Mouse (Mus musculus): ENCODE results near the gene Loxl3. TPM values are rescaled to one million over a fixed set of nuclear protein-coding genes. Genes with fewer than 3 reads are reported as not detected.

Gene Loxl3
- polyA plus RNA-seq, 1 experiment from 2014 or later, result 4.7 TPM

DNA sequence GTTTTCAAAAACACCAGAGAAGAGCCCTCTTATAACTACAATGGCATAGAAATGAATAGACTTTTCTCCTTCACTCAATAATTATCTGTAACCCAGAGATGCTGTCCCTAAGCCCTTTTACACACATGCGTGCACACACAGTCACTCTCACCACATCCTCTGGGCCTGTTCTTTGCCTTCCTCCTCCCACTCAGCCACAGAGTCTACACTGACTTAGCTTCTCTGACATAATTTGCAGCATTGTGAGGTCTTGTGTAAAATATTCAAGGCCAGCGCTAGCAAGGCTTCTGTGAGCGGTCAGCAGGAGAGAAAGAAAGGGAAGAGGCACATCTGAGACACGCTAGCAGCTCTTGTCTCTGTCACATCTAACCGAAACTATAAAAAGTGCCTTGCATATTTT lies 20.5 kb upstream of the Loxl3 start:
- Histone ChIP-seq H3K4me2 (replicated peaks; ENCODE audit: low read depth) (no peak overlapping the region), H3K4me3 (ENCODE audit: low read depth, low read length) (no peak overlapping the region), H3K4me1 (replicated peaks; ENCODE audit: control insufficient read depth, insufficient read depth, low read length) (no peaks in the 10 kb centered on the region), H3K9me3 (ENCODE audit: control insufficient read depth) (no peaks in the 10 kb centered on the region), H3K36me3 (ENCODE audit: control insufficient read depth, insufficient read depth) (no peaks in the 10 kb centered on the region), H3K27ac (ENCODE audit: low read depth, low read length) (no peak overlapping the region), H3K9ac (ENCODE audit: low read depth, low read length) (no peak overlapping the region), H3K27me3 (replicated peaks; ENCODE audit: control insufficient read depth, insufficient read depth, low read length) (0 out of 2 replicates have a peak, but pooled peaks cover 8% of the 10 kb centered on the region)
- ATAC-seq, result no peak
- WGBS, result 82% methylated on average over 5 of the region's 5 CpGs
- TF ChIP-seq CTCF (IDR thresholded peaks at IDR 0.05; ENCODE audit: low read depth), result no peak

DNA sequence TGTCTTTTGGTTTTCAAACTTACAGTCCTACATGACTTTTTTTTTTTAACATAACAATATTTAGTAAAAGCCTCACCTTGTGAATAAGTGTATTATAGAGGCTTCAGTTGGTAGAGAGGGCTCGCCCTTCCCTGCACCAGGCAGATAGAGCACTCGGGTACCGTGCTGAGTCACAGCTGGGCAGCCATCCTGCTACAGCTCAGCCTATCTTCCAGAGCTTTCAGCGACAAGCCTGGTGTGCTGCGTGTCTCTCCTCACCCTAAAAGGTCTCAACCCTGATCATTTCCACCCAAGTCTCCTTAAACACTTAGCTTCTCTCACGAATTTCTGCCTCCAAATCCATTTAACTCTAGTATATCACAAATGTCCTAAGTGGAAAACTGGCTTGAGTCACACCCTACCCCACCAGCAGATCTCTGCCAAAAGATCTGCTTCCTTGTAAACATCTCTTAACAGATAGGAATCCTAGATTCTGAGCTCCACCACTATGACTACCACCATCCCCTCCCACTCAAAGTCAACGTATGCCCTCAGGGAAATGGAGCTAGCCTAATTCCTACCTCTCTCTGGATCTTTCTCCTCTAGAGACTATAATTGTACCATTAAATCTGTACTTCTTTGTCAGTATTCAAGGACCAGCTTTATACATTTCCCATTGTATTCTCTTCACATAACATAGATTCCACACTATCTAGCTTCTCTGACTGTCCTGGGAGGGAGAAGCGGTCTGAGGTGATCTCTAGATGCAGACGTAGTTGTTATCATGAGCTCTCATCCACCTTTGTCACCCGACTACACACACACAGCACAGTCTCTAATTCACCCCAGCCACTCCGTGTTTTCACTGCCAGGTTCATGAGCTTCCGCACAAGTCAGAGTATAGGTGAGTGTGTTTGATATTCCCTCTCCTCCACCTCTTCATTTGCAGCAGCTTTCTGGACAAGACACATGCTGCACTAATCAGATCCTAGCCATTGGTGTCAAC lies 19.2 kb upstream of the Loxl3 start:
- H3K36me3 ChIP-seq (ENCODE audit: control insufficient read depth, insufficient read depth), result no peaks in the 10 kb centered on the region
- 0 out of 2 replicates have a peak, but pooled peaks cover 8% of the 10 kb centered on the region for H3K27me3 ChIP-seq (replicated peaks; ENCODE audit: control insufficient read depth, insufficient read depth, low read length)
- H3K4me3 ChIP-seq (ENCODE audit: low read depth, low read length), result no peak overlapping the region
- no peaks in the 10 kb centered on the region for H3K9me3 ChIP-seq (ENCODE audit: control insufficient read depth)
- no peak for TF ChIP-seq CTCF (IDR thresholded peaks at IDR 0.05; ENCODE audit: low read depth)
- ATAC-seq, result no peak
- 55% methylated on average over 12 of the region's 12 CpGs for WGBS
- no peak overlapping the region for H3K4me2 ChIP-seq (replicated peaks; ENCODE audit: low read depth)
- no peaks in the 10 kb centered on the region for H3K4me1 ChIP-seq (replicated peaks; ENCODE audit: control insufficient read depth, insufficient read depth, low read length)
- no peak overlapping the region for H3K9ac ChIP-seq (ENCODE audit: low read depth, low read length)
- H3K27ac ChIP-seq (ENCODE audit: low read depth, low read length), result no peak overlapping the region

GRCm38 (mm10) chr6:83015749-83016148 lies 18.2 kb upstream of the Loxl3 start:
- no peak overlapping the region for H3K9ac ChIP-seq (ENCODE audit: low read depth, low read length)
- H3K4me3 ChIP-seq (ENCODE audit: low read depth, low read length), result no peak overlapping the region
- ATAC-seq, result no peak
- no peaks in the 10 kb centered on the region for H3K4me1 ChIP-seq (replicated peaks; ENCODE audit: control insufficient read depth, insufficient read depth, low read length)
- 79% methylated on average over 2 of the region's 2 CpGs for WGBS
- H3K36me3 ChIP-seq (ENCODE audit: control insufficient read depth, insufficient read depth), result no peaks in the 10 kb centered on the region
- H3K27ac ChIP-seq (ENCODE audit: low read depth, low read length), result no peak overlapping the region
- TF ChIP-seq CTCF (IDR thresholded peaks at IDR 0.05; ENCODE audit: low read depth), result no peak
- no peaks in the 10 kb centered on the region for H3K9me3 ChIP-seq (ENCODE audit: control insufficient read depth)
- no peak overlapping the region for H3K4me2 ChIP-seq (replicated peaks; ENCODE audit: low read depth)
- 0 out of 2 replicates have a peak, but pooled peaks cover 4% of the 10 kb centered on the region for H3K27me3 ChIP-seq (replicated peaks; ENCODE audit: control insufficient read depth, insufficient read depth, low read length)

GRCm38 (mm10) chr6:83017190-83017589 lies 16.8 kb upstream of the Loxl3 start:
- Histone ChIP-seq H3K36me3 (ENCODE audit: control insufficient read depth, insufficient read depth) (no peaks in the 10 kb centered on the region), H3K9ac (ENCODE audit: low read depth, low read length) (no peak overlapping the region), H3K4me2 (replicated peaks; ENCODE audit: low read depth) (no peak overlapping the region), H3K4me3 (ENCODE audit: low read depth, low read length) (no peak overlapping the region), H3K27ac (ENCODE audit: low read depth, low read length) (no peak overlapping the region), H3K9me3 (ENCODE audit: control insufficient read depth) (no peaks in the 10 kb centered on the region), H3K4me1 (replicated peaks; ENCODE audit: control insufficient read depth, insufficient read depth, low read length) (no peaks in the 10 kb centered on the region), H3K27me3 (replicated peaks; ENCODE audit: control insufficient read depth, insufficient read depth, low read length) (no peaks in the 10 kb centered on the region)
- no peak for ATAC-seq
- 37% methylated on average over 3 of the region's 3 CpGs for WGBS
- TF ChIP-seq CTCF (IDR thresholded peaks at IDR 0.05; ENCODE audit: low read depth), result no peak

GRCm38 (mm10) chr6:83019044-83019443 lies 14.9 kb upstream of the Loxl3 start:
- Histone ChIP-seq H3K9ac (ENCODE audit: low read depth, low read length) (no peak overlapping the region), H3K36me3 (ENCODE audit: control insufficient read depth, insufficient read depth) (no peaks in the 10 kb centered on the region), H3K27ac (ENCODE audit: low read depth, low read length) (no peak overlapping the region), H3K27me3 (replicated peaks; ENCODE audit: control insufficient read depth, insufficient read depth, low read length) (no peaks in the 10 kb centered on the region), H3K4me2 (replicated peaks; ENCODE audit: low read depth) (no peak overlapping the region), H3K4me3 (ENCODE audit: low read depth, low read length) (no peak overlapping the region), H3K4me1 (replicated peaks; ENCODE audit: control insufficient read depth, insufficient read depth, low read length) (no peaks in the 10 kb centered on the region), H3K9me3 (ENCODE audit: control insufficient read depth) (no peaks in the 10 kb centered on the region)
- ATAC-seq, result no peak
- 73% methylated on average over 3 of the region's 3 CpGs for WGBS
- no peak for TF ChIP-seq CTCF (IDR thresholded peaks at IDR 0.05; ENCODE audit: low read depth)

- TF ChIP-seq CTCF (IDR thresholded peaks at IDR 0.05; ENCODE audit: low read depth), result no peak
- H3K9ac ChIP-seq (ENCODE audit: low read depth, low read length), result no peak overlapping the region
- H3K4me1 ChIP-seq (replicated peaks; ENCODE audit: control insufficient read depth, insufficient read depth, low read length), result no peaks in the 10 kb centered on the region
- H3K4me3 ChIP-seq (ENCODE audit: low read depth, low read length), result no peak overlapping the region
- H3K27me3 ChIP-seq (replicated peaks; ENCODE audit: control insufficient read depth, insufficient read depth, low read length), result no peaks in the 10 kb centered on the region
- no peak for ATAC-seq
- H3K9me3 ChIP-seq (ENCODE audit: control insufficient read depth), result no peaks in the 10 kb centered on the region
- no peak overlapping the region for H3K4me2 ChIP-seq (replicated peaks; ENCODE audit: low read depth)
- WGBS, result 89% methylated on average over 6 of the region's 6 CpGs
- no peak overlapping the region for H3K27ac ChIP-seq (ENCODE audit: low read depth, low read length)
- no peaks in the 10 kb centered on the region for H3K36me3 ChIP-seq (ENCODE audit: control insufficient read depth, insufficient read depth)
Observed at GRCm38 (mm10) chr6:83020121-83020520, 13.9 kb upstream of the Loxl3 start.

Data from intestine, postnatal 0 days (tissue).